ENCODE assay signal across 12 mouse cellular contexts in genomic region chr4:115761206-115761605, GRCm38 (mm10). TPM values are rescaled to one million over a fixed set of nuclear protein-coding genes. Genes with fewer than 3 reads are reported as not detected.
DNase-seq lines count a peak whose midpoint lies in the region; ATAC-seq lines count a peak whose summit lies in the region.
"Had no signal": no experiment of that assay in that cellular context is flagged by ENCODE, and none has a peak within 500 bp of the region (broad histone marks: within the 10 kb centered on the region; RNA-seq: fewer than 3 reads in every experiment).

No protein-coding gene starts in this region.

- peaks cover 81% of the 10 kb centered on the region for H3K36me3 ChIP-seq in kidney, embryonic 15.5 days

- no peaks in the 10 kb centered on the region for H3K9me3 ChIP-seq in kidney, embryonic 15.5 days (replicated peaks)
- H3K9me3 ChIP-seq: G1E; limb, embryonic 13.5 days; midbrain, embryonic 12.5 days had no signal

- no peak overlapping the region for H3K4me2 ChIP-seq in kidney, embryonic 15.5 days
- H3K4me2 ChIP-seq: limb, embryonic 13.5 days; midbrain, embryonic 12.5 days had no signal

- H3K27me3 ChIP-seq in kidney, embryonic 15.5 days = no peaks in the 10 kb centered on the region
- H3K27me3 ChIP-seq: limb, embryonic 13.5 days; midbrain, embryonic 12.5 days had no signal

- H3K27ac ChIP-seq in kidney, embryonic 15.5 days = no peak overlapping the region
- H3K27ac ChIP-seq: midbrain, embryonic 12.5 days had no signal

- H3K4me3 ChIP-seq in kidney, embryonic 15.5 days (replicated peaks) = no peak overlapping the region
- H3K4me3 ChIP-seq: limb, embryonic 13.5 days; midbrain, embryonic 12.5 days had no signal

- no peak for ATAC-seq in kidney, embryonic 15.5 days (replicated peaks; ENCODE audit: low FRiP score)

- peak; percentile 59 to 60 for DNase-seq in cerebellum, postnatal 10 days
- DNase-seq in cerebellum, adult 11-12 months = no peak
- peak; percentile 32 for DNase-seq in kidney, adult 11 months
- peak; percentile 58 for DNase-seq in adrenal gland, postnatal 25 days
- DNase-seq in lung, adult 18-20 months = peak; percentile 68 to 80
- no peak for DNase-seq in cerebellum, adult 11 months
- no peak for DNase-seq in yolk sac, embryonic 10.5 days (ENCODE audit: low spot score)

- H3K9ac ChIP-seq in kidney, embryonic 15.5 days = no peak overlapping the region
- H3K9ac ChIP-seq: limb, embryonic 13.5 days; midbrain, embryonic 12.5 days had no signal

- H3K4me1 ChIP-seq in kidney, embryonic 15.5 days = no peaks in the 10 kb centered on the region
- H3K4me1 ChIP-seq: midbrain, embryonic 12.5 days had no signal

- WGBS in kidney, embryonic 15.5 days = 42% methylated on average over 3 of the region's 3 CpGs

RNA-seq across cellular contexts. Expression of gene Tex38, which starts 19.6 kb away (rescaled TPM):
- polyA plus RNA-seq in kidney, embryonic 15.5 days (2015; fragmentation: Nextera tagmentation; extraction: Ambion mirVana) = 0.28 and 0.60 TPM in 2 replicates
- 2.2 and 3.7 TPM in 2 replicates for total RNA-seq in adrenal gland, postnatal 25 days (2021)
- total RNA-seq: G1E; hematopoietic stem cell, adult 5-6 weeks had no signal
- polyA plus RNA-seq: G1E; midbrain, embryonic 12.5 days had no signal

RNA-seq across cellular contexts. Expression of gene Atpaf1, which starts 23.4 kb away (rescaled TPM):
- 55.2 and 60.7 TPM in 2 replicates for polyA plus RNA-seq in kidney, embryonic 15.5 days (2015; fragmentation: Nextera tagmentation; extraction: Ambion mirVana)
- 42.4 and 59.4 TPM in 2 replicates for total RNA-seq in adrenal gland, postnatal 25 days (2021)

RNA-seq across cellular contexts. Expression of gene Efcab14, which starts 23.7 kb away (rescaled TPM):
- 36.7 and 37.2 TPM in 2 replicates for polyA plus RNA-seq in kidney, embryonic 15.5 days (2015; fragmentation: Nextera tagmentation; extraction: Ambion mirVana)
- total RNA-seq in adrenal gland, postnatal 25 days (2021) = 79.3 and 85.8 TPM in 2 replicates

Comparison
In these comparisons a context has a peak if more than half of its experiments do, and no peak if none do; other contexts are left out.
1. DNase-seq: peak in cerebellum, postnatal 10 days (2 of 2), kidney, adult 11 months (single experiment), adrenal gland, postnatal 25 days (single experiment) and lung, adult 18-20 months (2 of 2); none in cerebellum, adult 11-12 months (single experiment), cerebellum, adult 11 months (single experiment) and yolk sac, embryonic 10.5 days (single experiment).